Mouse (Mus musculus) stomach, embryonic 16.5 days (tissue): ENCODE results near the gene Abi3bp. TPM values are rescaled to one million over a fixed set of nuclear protein-coding genes. Genes with fewer than 3 reads are reported as not detected.

Source experiments
- ATAC-seq: fragments of 200-750 bp; cut with Nextera tagmentation; 2 replicates; pipeline ENCODE4 v1.8.0; 2017; ENCODE audit warnings: moderate number of reproducible peaks, moderate TSS enrichment; ENCODE audit not compliant: insufficient read depth, low FRiP score
- H3K27ac ChIP-seq: fragments of 300-500 bp; sonication (generic); 2 replicates; pipeline ENCODE4 v1.5.1; 2014; ENCODE audit warnings: low read length
- H3K27me3 ChIP-seq: fragments of 300-500 bp; sonication (generic); 2 replicates; pipeline ENCODE4 v1.6.1; 2014; ENCODE audit warnings: low read length, control low read depth, mixed read lengths; ENCODE audit not compliant: control insufficient read depth, insufficient read depth
- H3K36me3 ChIP-seq: fragments of 300-500 bp; sonication (generic); 2 replicates; pipeline ENCODE4 v1.6.1; 2014; ENCODE audit warnings: low read length; ENCODE audit not compliant: control insufficient read depth, insufficient read depth
- H3K4me1 ChIP-seq: fragments of 300-500 bp; sonication (generic); 2 replicates; pipeline ENCODE4 v1.6.1; 2014; ENCODE audit warnings: low read length, control low read depth, mixed read lengths; ENCODE audit not compliant: control insufficient read depth, insufficient read depth
- H3K4me2 ChIP-seq: fragments of 300-500 bp; sonication (generic); 2 replicates; pipeline ENCODE4 v1.6.1; 2014; ENCODE audit warnings: low read depth, low read length, mixed read lengths
- H3K4me3 ChIP-seq: fragments of 300-500 bp; sonication (generic); replicated peaks from 2 replicates; pipeline ENCODE4 v1.5.1; 2014; ENCODE audit warnings: mild to moderate bottlenecking, low read length
- H3K9ac ChIP-seq: fragments of 300-500 bp; sonication (generic); 2 replicates; pipeline ENCODE4 v1.6.1; 2014; ENCODE audit warnings: low read length
- H3K9me3 ChIP-seq: fragments of 300-500 bp; sonication (generic); replicated peaks from 2 replicates; pipeline ENCODE4 v1.6.1; 2016; ENCODE audit warnings: low read length, control low read depth; ENCODE audit not compliant: control insufficient read depth
- WGBS: fragments of 180-500 bp; shearing (Covaris S2); extraction: QIAGEN DNeasy Blood & Tissue Kit; methylation state at CpG from one replicate; pipeline ENCODE4 v1.1.7; 2014; 5-methylcytosine and 5-hydroxymethylcytosine counted together
- polyA plus RNA-seq: library from polyadenylated mRNA; unstranded; fragments of >200 nt; fragmentation: Nextera tagmentation; extraction: Ambion mirVana; gene quantifications from 2 replicates; pipeline ENCODE4 v1.2.1, GENCODE M21; 2015

Gene Abi3bp
- polyA plus RNA-seq, 1 experiment from 2014 or later: 37.7 TPM

- H3K36me3 ChIP-seq: no peaks in the 10 kb centered on the region
- H3K4me3 ChIP-seq: no peak overlapping the region
- no peak overlapping the region for H3K9ac ChIP-seq
- no peaks in the 10 kb centered on the region for H3K9me3 ChIP-seq
- no peaks in the 10 kb centered on the region for H3K4me1 ChIP-seq
- WGBS: 58% methylated on average over 1 of the region's 1 CpGs
- H3K27me3 ChIP-seq: no peaks in the 10 kb centered on the region
- ATAC-seq: no peak
- H3K27ac ChIP-seq: no peak overlapping the region
- H3K4me2 ChIP-seq: no peak overlapping the region
Observed at GRCm38 (mm10) chr16:56579536-56579935, 101.9 kb downstream of the Abi3bp start.

GRCm38 (mm10) chr16:56593581-56593980, 115.9 kb downstream of the Abi3bp start:
- Histone ChIP-seq H3K9me3 (no peaks in the 10 kb centered on the region), H3K4me2 (no peak overlapping the region), H3K4me3 (no peak overlapping the region), H3K4me1 (no peaks in the 10 kb centered on the region), H3K36me3 (no peaks in the 10 kb centered on the region), H3K27ac (no peak overlapping the region), H3K27me3 (no peaks in the 10 kb centered on the region), H3K9ac (no peak overlapping the region)
- ATAC-seq: no peak
- WGBS: 82% methylated on average over 5 of the region's 5 CpGs

- no peaks in the 10 kb centered on the region for H3K4me1 ChIP-seq
- H3K27ac ChIP-seq: no peak overlapping the region
- H3K4me3 ChIP-seq: no peak overlapping the region
- H3K36me3 ChIP-seq: no peaks in the 10 kb centered on the region
- no peak for ATAC-seq
- no peaks in the 10 kb centered on the region for H3K9me3 ChIP-seq
- H3K27me3 ChIP-seq: no peaks in the 10 kb centered on the region
- H3K4me2 ChIP-seq: no peak overlapping the region
- no peak overlapping the region for H3K9ac ChIP-seq
- 87% methylated on average over 6 of the region's 6 CpGs for WGBS
Observed at GRCm38 (mm10) chr16:56594866-56595265, 117.2 kb downstream of the Abi3bp start.

- Histone ChIP-seq H3K9ac (no peak overlapping the region), H3K4me2 (no peak overlapping the region), H3K4me1 (no peaks in the 10 kb centered on the region), H3K4me3 (no peak overlapping the region), H3K36me3 (no peaks in the 10 kb centered on the region), H3K27me3 (no peaks in the 10 kb centered on the region), H3K9me3 (no peaks in the 10 kb centered on the region), H3K27ac (no peak overlapping the region)
- WGBS: 95% methylated on average over 4 of the region's 4 CpGs
- no peak for ATAC-seq
Observed at GRCm38 (mm10) chr16:56598427-56598826, 120.7 kb downstream of the Abi3bp start.

GRCm38 (mm10) chr16:56602394-56602793, 124.7 kb downstream of the Abi3bp start:
- no peaks in the 10 kb centered on the region for H3K27me3 ChIP-seq
- WGBS: 72% methylated on average over 1 of the region's 1 CpGs
- no peaks in the 10 kb centered on the region for H3K36me3 ChIP-seq
- ATAC-seq: no peak
- no peak overlapping the region for H3K9ac ChIP-seq
- H3K4me2 ChIP-seq: no peak overlapping the region
- no peak overlapping the region for H3K4me3 ChIP-seq
- no peak overlapping the region for H3K27ac ChIP-seq
- no peaks in the 10 kb centered on the region for H3K4me1 ChIP-seq
- no peaks in the 10 kb centered on the region for H3K9me3 ChIP-seq

GRCm38 (mm10) chr16:56610572-56610971, 132.9 kb downstream of the Abi3bp start:
- no peak for ATAC-seq
- WGBS: 75% methylated on average over 8 of the region's 8 CpGs
- Histone ChIP-seq H3K27ac (no peak overlapping the region), H3K4me2 (no peak overlapping the region), H3K4me3 (no peak overlapping the region), H3K9ac (no peak overlapping the region), H3K4me1 (no peaks in the 10 kb centered on the region), H3K27me3 (no peaks in the 10 kb centered on the region), H3K36me3 (no peaks in the 10 kb centered on the region), H3K9me3 (no peaks in the 10 kb centered on the region)

- Histone ChIP-seq H3K9me3 (no peaks in the 10 kb centered on the region), H3K9ac (no peak overlapping the region), H3K27me3 (no peaks in the 10 kb centered on the region), H3K4me1 (no peaks in the 10 kb centered on the region), H3K4me3 (no peak overlapping the region), H3K36me3 (no peaks in the 10 kb centered on the region), H3K27ac (no peak overlapping the region), H3K4me2 (no peak overlapping the region)
- WGBS: 79% methylated on average over 10 of the region's 10 CpGs
- ATAC-seq: no peak
Observed at GRCm38 (mm10) chr16:56611096-56611867, 133.6 kb downstream of the Abi3bp start.

- H3K4me1 ChIP-seq: no peaks in the 10 kb centered on the region
- WGBS: 84% methylated on average over 3 of the region's 3 CpGs
Observed at GRCm38 (mm10) chr16:56638544-56638943, 160.9 kb downstream of the Abi3bp start.

GRCm38 (mm10) chr16:56645251-56645650, 167.6 kb downstream of the Abi3bp start:
- ATAC-seq: no peak
- Histone ChIP-seq H3K4me1 (no peaks in the 10 kb centered on the region), H3K4me2 (no peak overlapping the region), H3K9me3 (no peaks in the 10 kb centered on the region), H3K4me3 (no peak overlapping the region), H3K27me3 (no peaks in the 10 kb centered on the region), H3K36me3 (no peaks in the 10 kb centered on the region), H3K9ac (no peak overlapping the region), H3K27ac (no peak overlapping the region)
- WGBS: 15% methylated on average over 2 of the region's 2 CpGs

More at GRCm38 (mm10) chr16:56638544-56638943, 160.9 kb downstream of the Abi3bp start:
- H3K4me3 ChIP-seq: no peak overlapping the region
- H3K4me2 ChIP-seq: no peak overlapping the region
- no peak overlapping the region for H3K9ac ChIP-seq
- no peaks in the 10 kb centered on the region for H3K27me3 ChIP-seq
- no peak overlapping the region for H3K27ac ChIP-seq
- no peaks in the 10 kb centered on the region for H3K36me3 ChIP-seq
- no peak for ATAC-seq
- no peaks in the 10 kb centered on the region for H3K9me3 ChIP-seq
